8 mouse cellular contexts compared by ENCODE assay signal in the genomic region with DNA sequence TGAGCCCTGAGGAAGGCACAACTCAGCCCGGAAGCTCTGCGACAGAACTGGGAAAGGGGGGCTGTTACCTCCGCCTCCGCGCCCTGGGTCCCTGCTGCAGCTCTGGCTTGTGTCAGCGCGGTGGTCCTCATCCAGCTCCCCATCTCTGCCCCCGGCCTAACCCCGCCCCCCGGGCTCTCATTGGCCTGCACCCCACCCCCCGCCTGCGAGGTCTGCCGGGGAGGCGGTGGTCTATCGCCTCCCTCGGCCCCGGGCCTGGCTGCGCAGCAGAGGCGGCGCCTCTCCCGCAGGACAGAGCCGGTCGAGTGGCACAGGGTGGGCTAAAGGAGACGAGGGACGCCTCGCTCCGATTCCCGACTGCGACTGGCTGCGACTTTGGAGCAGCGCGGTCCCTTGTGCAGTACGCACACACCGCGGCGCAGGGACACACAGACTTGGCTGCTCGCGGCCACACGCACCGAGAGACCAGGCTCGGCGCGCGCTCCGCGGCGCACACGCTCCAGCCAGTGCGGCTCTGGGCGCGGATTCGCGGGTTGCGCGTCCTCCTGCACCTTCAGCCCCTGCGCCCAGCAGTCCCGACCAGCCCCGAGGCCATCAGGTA. TPM values are rescaled to one million over a fixed set of nuclear protein-coding genes. Genes with fewer than 3 reads are reported as not detected.
A peak's percentile ranks its signal among the peaks of the same experiment; 100 is the strongest.
DNase-seq lines count a peak whose midpoint lies in the region; ATAC-seq lines count a peak whose summit lies in the region.

Adcyap1r1 (plus strand) TSS at position 208 of the 601 bp plus-strand sequence.

- no peak for DNase-seq in kidney, adult 8-10 months
- peak; percentile 81 for DNase-seq in cerebellum, adult 9-11 months
- DNase-seq in frontal cortex, adult 2 months (ENCODE audit: extremely low spot score in 1 of 2, low spot score in 1 of 2), result peak in 1 of 2 experiments; percentile 59
- DNase-seq in liver, embryonic 11.5 days (ENCODE audit: low spot score), result peak; percentile 42
- DNase-seq in right cerebral cortex, postnatal 14 days, result peak; percentile 70
- no peak for DNase-seq in urinary bladder, postnatal 10 days (ENCODE audit: low spot score)

- no peaks in the 10 kb centered on the region for H3K9me3 ChIP-seq in kidney, embryonic 14.5 days (ENCODE audit: control insufficient read depth, low read length)
- no peaks in the 10 kb centered on the region for H3K9me3 ChIP-seq in intestine, embryonic 16.5 days (ENCODE audit: control insufficient read depth, low read length)
- no peaks in the 10 kb centered on the region for H3K9me3 ChIP-seq in liver, embryonic 11.5 days (ENCODE audit: control insufficient read depth, low read length)

- H3K9ac ChIP-seq in kidney, embryonic 14.5 days (ENCODE audit: low read depth, low read length), result peak within 1 kb of the TSS; percentile 45
- H3K9ac ChIP-seq in intestine, embryonic 16.5 days (ENCODE audit: low read depth, low read length), result peak within 1 kb of the TSS; percentile 61
- H3K9ac ChIP-seq in liver, embryonic 11.5 days (ENCODE audit: low read depth, low read length), result no peak within 1 kb of the TSS

- H3K27me3 ChIP-seq in kidney, embryonic 14.5 days (ENCODE audit: control insufficient read depth, insufficient read depth, low read length), result peaks cover 33% of the 10 kb centered on the region
- peaks cover 28% of the 10 kb centered on the region for H3K27me3 ChIP-seq in intestine, embryonic 16.5 days (replicated peaks; ENCODE audit: control insufficient read depth, insufficient read depth, low read length)
- peaks cover 50% of the 10 kb centered on the region for H3K27me3 ChIP-seq in liver, embryonic 11.5 days (replicated peaks; ENCODE audit: control insufficient read depth, insufficient read depth, low read length)

- no peaks in the 10 kb centered on the region for H3K4me1 ChIP-seq in kidney, embryonic 14.5 days (ENCODE audit: control insufficient read depth, insufficient read depth, low read length)
- H3K4me1 ChIP-seq in intestine, embryonic 16.5 days (ENCODE audit: control insufficient read depth, insufficient read depth, low read length), result 0 out of 2 replicates have a peak, but pooled peaks cover 9% of the 10 kb centered on the region
- H3K4me1 ChIP-seq in liver, embryonic 11.5 days (replicated peaks; ENCODE audit: control insufficient read depth, insufficient read depth, low read length), result no peaks in the 10 kb centered on the region

- no peaks in the 10 kb centered on the region for H3K36me3 ChIP-seq in kidney, embryonic 14.5 days (ENCODE audit: control insufficient read depth, insufficient read depth, low read length)
- H3K36me3 ChIP-seq in intestine, embryonic 16.5 days (ENCODE audit: control insufficient read depth, insufficient read depth, low read length), result no peaks in the 10 kb centered on the region
- H3K36me3 ChIP-seq in liver, embryonic 11.5 days (ENCODE audit: control insufficient read depth, insufficient read depth, low read length), result no peaks in the 10 kb centered on the region

- H3K27ac ChIP-seq in kidney, embryonic 14.5 days (ENCODE audit: low read depth, low read length), result no peak within 1 kb of the TSS
- peak within 1 kb of the TSS; percentile 21; the same call in 1 of the 2 replicates for H3K27ac ChIP-seq in intestine, embryonic 16.5 days (ENCODE audit: low read length)
- no peak within 1 kb of the TSS for H3K27ac ChIP-seq in liver, embryonic 11.5 days (ENCODE audit: low read depth, low read length)

- peak; percentile 89 for ATAC-seq in kidney, embryonic 14.5 days (ENCODE audit: low FRiP score, low TSS enrichment)
- ATAC-seq in intestine, embryonic 16.5 days, result peak; percentile 88
- ATAC-seq in liver, embryonic 11.5 days (replicated peaks; ENCODE audit: low FRiP score), result 0 out of 2 replicates have a peak, but pooled peaks have one; percentile 26

- under 1% methylated on average over 45 of the region's 58 CpGs for WGBS in kidney, embryonic 14.5 days
- WGBS in intestine, embryonic 16.5 days, result under 1% methylated on average over 57 of the region's 58 CpGs
- 1% methylated on average over 58 of the region's 58 CpGs for WGBS in liver, embryonic 11.5 days

- H3K4me3 ChIP-seq in kidney, embryonic 14.5 days (ENCODE audit: low read length), result peak within 1 kb of the TSS; percentile 52
- peak within 1 kb of the TSS; percentile 54 for H3K4me3 ChIP-seq in intestine, embryonic 16.5 days (ENCODE audit: low read length)
- H3K4me3 ChIP-seq in liver, embryonic 11.5 days (ENCODE audit: low read depth, low read length), result peak within 1 kb of the TSS; percentile 45

- peak within 1 kb of the TSS; percentile 92 for H3K4me2 ChIP-seq in kidney, embryonic 14.5 days (replicated peaks; ENCODE audit: low read depth, low read length)
- H3K4me2 ChIP-seq in intestine, embryonic 16.5 days (ENCODE audit: low read depth, low read length), result peak within 1 kb of the TSS; percentile 82
- peak within 1 kb of the TSS; percentile 67 for H3K4me2 ChIP-seq in liver, embryonic 11.5 days

RNA-seq across cellular contexts. Expression of gene Adcyap1r1, which starts in this region (rescaled TPM):
- polyA plus RNA-seq in kidney, embryonic 14.5 days (2014; fragmentation: Nextera tagmentation; extraction: Ambion mirVana), result 2.1 and 2.3 TPM in 2 replicates
- polyA plus RNA-seq in frontal cortex, adult 2 months (2012; rRNA removed), result 119 and 133 TPM in 2 replicates
- polyA plus RNA-seq in intestine, embryonic 16.5 days (2015; fragmentation: Nextera tagmentation; extraction: Ambion mirVana), result 3.8 and 4.4 TPM in 2 replicates
- 0.33 and 0.78 TPM in 2 replicates for polyA plus RNA-seq in liver, embryonic 11.5 days (2014; fragmentation: Nextera tagmentation; extraction: Ambion mirVana)

Comparison
In these comparisons a context has a peak if more than half of its experiments do, and no peak if none do; other contexts are left out.
1. RNA of gene Adcyap1r1 (polyA plus RNA-seq): 119 to 133 TPM in frontal cortex, adult 2 months; 3.8 to 4.4 TPM in intestine, embryonic 16.5 days, 2.1 to 2.3 TPM in kidney, embryonic 14.5 days and 0.33 to 0.78 TPM in liver, embryonic 11.5 days; every median in the first group is over 10 times any median in the second.
2. Peak in DNase-seq, ATAC-seq, H3K4me3 ChIP-seq and H3K4me2 ChIP-seq in liver, embryonic 11.5 days; RNA of the gene not detected or under 1 TPM.
3. ATAC-seq: peak in every context shown above with its lines; median percentile 89 in kidney, embryonic 14.5 days; 88 in intestine, embryonic 16.5 days; 26 in liver, embryonic 11.5 days.
4. DNase-seq: peak in cerebellum, adult 9-11 months (single experiment) and right cerebral cortex, postnatal 14 days (single experiment); none in kidney, adult 8-10 months (0 of 2) and urinary bladder, postnatal 10 days (single experiment).
5. Peak in every context shown above with its lines, with median percentiles within 50 percentile points of each other: H3K4me2 ChIP-seq and H3K4me3 ChIP-seq.